ENCODE assay signal across 32 mouse cellular contexts in the genomic region with DNA sequence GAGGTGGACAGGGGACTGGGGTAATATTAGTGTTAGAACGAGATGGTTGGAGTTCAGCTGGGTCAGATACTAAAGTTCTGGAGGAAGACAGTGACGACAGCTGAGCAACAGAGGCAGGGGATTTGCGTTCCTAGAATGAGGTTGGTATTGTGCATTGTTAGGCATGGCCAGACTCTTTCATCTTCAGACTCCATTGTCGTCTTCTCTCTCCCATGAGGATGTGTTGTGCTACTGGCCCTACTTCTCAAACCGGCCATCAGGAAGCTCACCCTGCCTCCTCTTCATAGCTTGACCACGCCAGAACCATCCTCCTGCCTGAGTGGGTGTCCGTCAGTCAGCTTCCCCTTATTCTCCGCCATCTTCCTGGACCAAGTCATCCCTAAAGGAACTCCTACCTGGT.
"Had no signal": no experiment of that assay in that cellular context is flagged by ENCODE, and none has a peak within 500 bp of the region (broad histone marks: within the 10 kb centered on the region; RNA-seq: fewer than 3 reads in every experiment).

No protein-coding gene starts in this region.

- H3K4me1 ChIP-seq: limb, embryonic 10.5 days; limb, embryonic 12.5 days; limb, embryonic 13.5 days; limb, embryonic 15.5 days; liver, embryonic 12.5 days; liver, embryonic 13.5 days; liver, embryonic 15.5 days; lung, embryonic 15.5 days; megakaryocyte, embryonic 14.5 days; midbrain, embryonic 10.5 days; midbrain, embryonic 12.5 days; midbrain, embryonic 13.5 days; midbrain, embryonic 15.5 days; neural tube, embryonic 12.5 days had no signal

- ATAC-seq: liver, embryonic 12.5 days; liver, postnatal 0 days; lung, postnatal 0 days; midbrain, embryonic 13.5 days; midbrain, embryonic 15.5 days; midbrain, embryonic 16.5 days had no signal

- DNase-seq: left cerebral cortex, postnatal 4 days; liver; liver, embryonic 13.5 days; liver, postnatal 0 days; lung, adult 18-20 months; lung, adult 2 months; lung, embryonic 14.5 days; lung, postnatal 10 days; lung, postnatal 14 days; lung, postnatal 36 days; lung, postnatal 4 days; midbrain, embryonic 14.5 days had no signal

- H3K27me3 ChIP-seq: limb, embryonic 12.5 days; limb, embryonic 15.5 days; liver, embryonic 12.5 days; liver, embryonic 13.5 days; liver, embryonic 15.5 days; lung, embryonic 15.5 days; midbrain, embryonic 12.5 days; midbrain, embryonic 13.5 days; midbrain, embryonic 15.5 days; neural tube, embryonic 12.5 days had no signal

- H3K4me3 ChIP-seq: limb, embryonic 10.5 days; limb, embryonic 12.5 days; limb, embryonic 13.5 days; limb, embryonic 15.5 days; liver, embryonic 12.5 days; liver, embryonic 13.5 days; liver, embryonic 15.5 days; lung, embryonic 15.5 days; megakaryocyte, embryonic 14.5 days; midbrain, embryonic 10.5 days; midbrain, embryonic 12.5 days; midbrain, embryonic 13.5 days; midbrain, embryonic 15.5 days; myocyte; neural tube, embryonic 12.5 days had no signal

- H3K9me3 ChIP-seq: limb, embryonic 10.5 days; limb, embryonic 12.5 days; limb, embryonic 13.5 days; limb, embryonic 15.5 days; liver, embryonic 12.5 days; liver, embryonic 13.5 days; liver, embryonic 15.5 days; lung, embryonic 15.5 days; megakaryocyte, embryonic 14.5 days; midbrain, embryonic 10.5 days; midbrain, embryonic 12.5 days; midbrain, embryonic 13.5 days; midbrain, embryonic 15.5 days; neural tube, embryonic 12.5 days had no signal

- H3K36me3 ChIP-seq: limb, embryonic 10.5 days; limb, embryonic 12.5 days; limb, embryonic 13.5 days; limb, embryonic 15.5 days; liver, embryonic 12.5 days; liver, embryonic 13.5 days; liver, embryonic 15.5 days; lung, embryonic 15.5 days; midbrain, embryonic 10.5 days; midbrain, embryonic 12.5 days; midbrain, embryonic 13.5 days; midbrain, embryonic 15.5 days; neural tube, embryonic 12.5 days had no signal

- H3K9ac ChIP-seq: limb, embryonic 12.5 days; limb, embryonic 13.5 days; limb, embryonic 15.5 days; liver, embryonic 12.5 days; liver, embryonic 13.5 days; liver, embryonic 14.5 days; liver, embryonic 15.5 days; liver, postnatal 0 days; lung, embryonic 14.5 days; lung, embryonic 15.5 days; midbrain, embryonic 12.5 days; midbrain, embryonic 13.5 days; midbrain, embryonic 15.5 days; neural tube, embryonic 12.5 days had no signal

- H3K27ac ChIP-seq: limb, embryonic 10.5 days; limb, embryonic 12.5 days; limb, embryonic 13.5 days; limb, embryonic 15.5 days; liver, embryonic 12.5 days; liver, embryonic 13.5 days; liver, embryonic 14.5 days; liver, embryonic 15.5 days; lung, embryonic 15.5 days; macrophage; midbrain, embryonic 10.5 days; midbrain, embryonic 12.5 days; midbrain, embryonic 13.5 days; midbrain, embryonic 15.5 days; neural tube, embryonic 12.5 days had no signal

- H3K4me2 ChIP-seq: limb, embryonic 12.5 days; limb, embryonic 13.5 days; limb, embryonic 15.5 days; liver, embryonic 11.5 days; liver, embryonic 12.5 days; liver, embryonic 13.5 days; liver, embryonic 15.5 days; lung, embryonic 14.5 days; lung, embryonic 15.5 days; midbrain, embryonic 11.5 days; midbrain, embryonic 12.5 days; midbrain, embryonic 13.5 days; midbrain, embryonic 15.5 days; neural tube, embryonic 12.5 days had no signal
